Mouse (Mus musculus): ENCODE data around the gene Eef1akmt2.

The Eef1akmt2 gene

DNA sequence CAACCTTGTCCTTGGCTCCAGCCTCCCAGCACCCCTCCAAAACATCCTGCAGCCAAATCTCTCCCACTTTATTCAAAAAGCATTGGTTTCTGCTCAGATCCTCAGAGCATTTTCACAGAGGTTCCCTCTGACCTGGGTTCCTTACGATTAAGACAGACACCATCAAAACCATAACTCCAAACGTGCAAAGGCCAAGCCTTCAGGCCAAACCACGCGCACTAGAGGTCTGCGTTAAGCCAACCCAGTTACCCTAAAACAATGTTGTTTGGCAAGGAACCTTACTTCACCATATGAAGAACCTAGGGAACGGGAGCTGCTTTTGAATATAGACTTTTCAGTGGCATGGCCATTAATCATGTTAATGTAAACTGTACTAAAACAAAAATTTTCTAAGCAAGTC lies 42.8 kb downstream of the Eef1akmt2 start:
- DNase-seq = peak; percentile 88

DNA sequence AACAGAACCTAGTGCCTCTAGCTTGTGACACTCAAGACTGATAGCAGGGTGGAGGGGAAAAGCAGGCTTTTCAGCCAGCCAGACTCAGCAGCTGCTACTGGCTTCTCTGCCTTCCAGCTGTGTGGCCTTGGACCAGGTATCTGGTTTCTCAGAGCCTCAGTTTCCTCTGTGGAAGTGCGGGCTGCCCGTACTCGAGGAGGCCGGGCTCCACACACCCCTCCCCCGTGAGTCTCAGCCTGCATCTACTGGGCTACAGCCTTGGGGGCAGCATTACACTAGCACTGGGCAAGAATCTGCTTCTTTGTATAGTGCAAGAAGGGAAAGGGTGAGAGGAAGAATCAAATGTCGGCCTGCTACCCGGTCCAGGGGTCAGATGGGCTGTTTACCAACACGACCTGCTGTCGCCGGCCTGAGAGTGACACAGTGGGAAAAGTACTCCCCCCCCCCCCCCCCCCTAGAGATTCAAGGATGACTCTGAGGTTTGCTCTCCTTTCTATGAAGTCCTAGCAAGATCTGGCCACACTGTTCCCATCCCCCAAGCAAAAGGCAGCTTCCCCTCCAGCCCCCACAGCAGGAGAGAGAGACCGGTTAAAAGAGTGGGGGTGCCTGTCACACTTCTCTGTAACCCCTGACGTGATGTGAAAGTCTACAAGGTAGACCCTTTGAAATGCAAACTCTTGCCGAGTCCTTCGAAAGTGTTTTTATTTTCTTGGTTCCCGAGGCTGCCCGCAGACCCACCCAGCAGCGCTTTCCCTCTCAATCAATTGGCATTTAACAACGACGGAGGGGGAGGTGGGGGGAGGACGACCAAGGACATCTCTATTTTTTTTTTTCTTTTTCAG lies 43.4 kb downstream of the Eef1akmt2 start:
- peak; percentile 94 for DNase-seq

DNA sequence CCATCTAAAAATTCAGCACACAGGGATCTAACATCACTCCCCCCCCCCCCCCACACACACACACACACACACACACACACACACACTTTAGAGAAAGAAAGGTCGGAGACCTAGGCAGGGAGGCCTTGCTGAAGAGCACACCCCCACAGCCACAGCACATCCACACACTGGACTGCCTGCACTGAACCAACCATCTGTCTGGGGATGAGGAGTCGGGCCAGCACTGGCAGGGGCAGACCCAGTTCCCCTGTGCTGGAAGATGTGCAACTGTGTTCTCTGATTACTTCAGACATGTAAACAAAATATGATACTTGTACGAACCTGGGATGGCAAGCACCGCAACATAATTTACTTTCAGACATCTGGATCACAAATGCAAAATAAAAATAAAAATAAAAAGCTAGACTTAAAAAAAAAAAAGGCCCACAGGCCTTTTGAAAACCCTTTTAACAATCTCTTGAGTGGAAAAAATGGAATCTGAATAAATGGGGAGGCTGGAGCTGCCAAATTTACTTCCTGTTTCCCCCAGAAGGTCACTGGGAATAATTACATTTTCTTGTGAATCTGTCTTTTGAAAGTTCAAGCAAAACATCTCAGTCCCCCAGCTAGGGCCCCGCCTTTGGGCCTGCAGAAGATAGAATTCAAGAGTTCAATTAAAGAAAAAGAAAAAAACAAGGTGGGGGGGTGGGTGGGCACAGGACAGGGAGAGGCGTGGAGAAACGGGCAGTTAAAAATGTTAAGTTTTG lies 44.2 kb downstream of the Eef1akmt2 start:
- peak; percentile 91 for DNase-seq

DNA sequence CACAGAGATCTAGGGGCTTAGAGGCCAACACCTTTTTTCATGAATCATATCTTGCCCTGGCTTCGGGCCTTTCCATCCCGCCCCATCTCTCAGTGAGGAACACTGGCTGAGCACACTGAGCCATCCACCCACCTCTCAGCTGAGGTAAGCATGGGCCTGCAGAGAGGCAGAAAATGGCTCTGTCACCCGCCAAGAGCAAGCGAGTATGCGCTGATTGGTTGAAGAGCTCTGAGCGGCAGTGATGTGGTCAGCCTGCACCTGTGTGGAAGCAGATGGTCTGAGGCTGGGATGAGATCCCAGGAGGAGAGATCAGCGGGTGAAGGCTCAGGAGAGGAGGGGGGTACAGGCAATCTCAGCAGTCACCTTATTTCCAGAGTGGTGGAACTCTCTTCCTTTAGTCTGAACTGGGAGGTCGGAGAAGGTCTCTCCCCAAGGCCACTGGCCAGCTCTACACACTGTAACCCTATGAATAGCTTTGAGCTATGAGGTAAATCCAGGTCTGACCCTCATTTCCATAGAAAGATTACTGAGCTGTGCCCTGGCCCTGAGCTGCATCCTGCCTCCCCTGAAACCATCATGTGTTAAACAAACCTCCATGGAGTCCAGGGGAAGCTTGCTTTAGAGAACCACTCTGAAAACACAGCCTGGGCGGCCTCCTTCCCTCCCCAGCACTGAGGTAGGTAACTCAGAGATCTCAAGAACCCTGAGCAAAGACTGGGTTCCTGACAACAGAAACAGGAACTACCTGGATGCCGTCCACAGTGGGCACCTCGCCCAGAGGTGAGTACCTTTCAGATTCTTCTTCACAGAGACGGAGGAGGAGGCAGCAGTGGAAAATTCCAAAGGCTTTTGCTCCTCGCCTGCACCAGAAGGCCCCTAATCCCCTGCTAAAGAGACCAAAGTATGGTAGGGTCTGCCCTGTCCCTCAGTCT lies 45.3 kb downstream of the Eef1akmt2 start:
- DNase-seq = peak; percentile 95

DNA sequence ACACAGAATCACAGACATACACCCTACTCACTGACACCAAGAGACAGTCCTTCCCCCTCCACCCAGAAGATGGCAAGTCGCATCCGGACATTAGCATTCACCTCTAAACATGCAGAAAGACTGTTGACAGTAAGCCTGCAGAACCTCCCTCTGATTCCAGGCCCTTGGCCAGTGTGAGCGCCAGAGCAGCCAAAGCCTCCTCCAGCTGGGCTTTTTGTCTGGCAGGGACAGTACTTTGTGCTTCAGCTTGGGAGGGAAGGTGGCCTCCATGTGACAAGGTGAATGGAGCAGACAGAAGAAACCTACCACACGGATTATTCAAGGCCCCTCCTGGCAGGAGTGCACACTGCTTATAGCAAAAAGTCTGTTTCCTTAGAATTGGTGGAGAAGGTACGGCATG lies 46.2 kb downstream of the Eef1akmt2 start:
- DNase-seq = peak; percentile 98

DNA sequence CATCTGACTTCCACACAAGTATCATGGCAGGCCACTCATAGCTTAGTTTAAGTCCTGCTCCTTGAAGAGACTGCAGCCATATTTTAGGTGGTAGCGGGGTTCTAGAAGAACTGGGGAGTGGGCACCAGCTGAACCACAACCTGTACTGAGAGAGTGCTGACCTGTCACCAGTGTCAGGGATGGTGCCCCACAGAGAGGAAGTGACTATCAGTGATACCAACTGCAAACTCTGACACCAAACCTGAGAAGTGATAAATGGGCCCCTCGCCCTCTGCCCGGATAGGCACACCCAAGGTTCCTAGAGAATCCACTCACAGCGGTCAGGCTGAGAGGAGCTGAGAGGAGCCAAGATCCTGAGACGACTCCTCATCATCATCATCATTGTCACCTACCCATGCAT lies 47.5 kb downstream of the Eef1akmt2 start:
- peak; percentile 88 for DNase-seq

DNA sequence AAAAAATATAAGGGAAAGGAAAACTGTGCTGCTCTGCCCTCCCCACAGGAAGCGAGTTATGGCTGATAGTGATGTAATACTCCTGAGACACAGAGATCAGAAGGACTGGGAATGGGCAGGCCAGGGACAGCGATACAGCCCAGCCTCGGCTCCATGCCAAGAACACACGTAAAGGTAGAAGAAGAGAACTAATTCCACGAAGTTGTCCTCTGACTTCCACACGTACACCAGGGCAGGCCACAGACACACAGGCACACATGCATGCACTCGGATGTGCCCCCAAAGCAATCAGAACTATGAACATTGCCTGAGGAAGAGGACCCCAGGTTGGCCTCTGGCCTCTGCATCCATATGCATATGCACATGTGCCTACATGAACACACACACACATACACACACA lies 48.0 kb downstream of the Eef1akmt2 start:
- DNase-seq = peak; percentile 93

DNA sequence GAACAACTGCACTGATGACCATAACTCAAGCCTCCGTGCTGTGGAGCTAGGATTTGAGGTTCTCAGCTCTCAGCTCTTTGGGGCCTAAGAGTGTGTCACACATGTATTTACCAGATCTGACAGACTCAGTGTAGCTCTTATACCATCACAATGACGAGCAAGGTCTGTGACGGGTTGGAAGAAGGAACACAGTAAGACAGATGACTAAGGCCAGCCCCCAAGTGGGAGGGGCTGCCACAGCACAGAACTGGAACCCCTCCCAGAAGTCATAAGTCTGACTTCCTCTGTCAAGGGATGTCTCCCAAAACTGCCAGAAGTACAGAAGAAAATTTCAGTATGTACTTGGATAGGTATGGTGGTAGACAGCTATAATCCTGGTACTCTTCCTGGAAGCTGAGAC lies 48.5 kb downstream of the Eef1akmt2 start:
- peak; percentile 98 for DNase-seq

DNA sequence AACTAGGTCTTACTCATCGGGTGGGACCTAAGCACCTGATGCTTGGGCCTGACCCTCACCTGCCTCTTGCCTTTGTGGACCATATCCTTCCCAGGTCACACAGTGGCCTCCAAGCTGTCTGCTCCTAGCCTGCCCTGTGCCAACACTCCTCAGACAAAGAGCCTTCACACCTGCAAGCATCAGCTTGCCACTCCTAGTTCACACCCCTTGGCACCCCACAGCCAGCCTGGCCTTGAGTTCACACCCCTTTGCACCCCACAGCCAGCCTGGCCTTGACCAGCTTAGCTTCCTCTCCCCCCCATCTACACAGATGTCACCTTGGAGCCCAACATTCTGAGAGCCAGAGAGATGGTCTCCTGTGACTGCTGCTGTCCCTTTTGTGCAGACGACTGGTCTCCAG lies 49.1 kb downstream of the Eef1akmt2 start:
- DNase-seq = peak; percentile 91

DNA sequence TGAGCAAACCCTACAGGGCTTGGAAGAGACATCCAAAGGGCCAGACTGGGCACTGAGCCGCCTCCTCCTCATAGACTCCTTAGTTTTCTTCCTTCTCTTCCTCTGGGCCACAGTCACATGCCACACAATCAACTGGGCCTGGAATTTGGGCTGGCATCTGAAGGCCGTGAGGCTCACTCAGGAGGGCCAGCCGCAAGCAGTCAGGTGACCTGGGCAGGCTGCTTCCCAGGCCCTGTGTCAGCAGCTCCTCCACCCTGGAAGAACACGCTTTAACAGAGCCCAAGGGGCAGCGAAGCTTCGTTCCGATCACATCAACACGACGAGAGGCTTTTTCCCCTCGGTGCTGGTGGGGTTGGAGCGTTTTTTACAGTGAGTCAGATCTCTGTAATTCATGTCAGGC lies 49.8 kb downstream of the Eef1akmt2 start:
- DNase-seq = peak; percentile 94

DNA sequence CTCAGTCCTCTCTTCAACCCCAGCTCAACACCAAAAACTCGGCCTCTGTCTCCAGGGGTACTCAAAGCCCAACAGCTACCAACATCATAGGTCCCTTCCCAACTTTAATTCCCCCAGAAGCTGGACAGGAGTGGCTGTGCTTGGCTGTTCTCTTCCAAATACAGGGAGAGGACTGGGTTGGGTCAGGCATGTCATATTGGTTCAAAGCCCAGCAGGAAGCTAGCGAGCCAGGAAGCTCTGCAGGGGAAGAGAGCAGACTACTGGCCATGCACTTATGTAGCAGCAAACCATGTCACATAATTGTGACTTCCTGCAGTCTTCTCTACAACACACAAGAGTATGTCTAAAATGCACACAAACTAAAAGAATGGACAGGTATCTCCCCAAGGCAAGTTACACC lies 50.4 kb downstream of the Eef1akmt2 start:
- peak; percentile 96 for DNase-seq

DNA sequence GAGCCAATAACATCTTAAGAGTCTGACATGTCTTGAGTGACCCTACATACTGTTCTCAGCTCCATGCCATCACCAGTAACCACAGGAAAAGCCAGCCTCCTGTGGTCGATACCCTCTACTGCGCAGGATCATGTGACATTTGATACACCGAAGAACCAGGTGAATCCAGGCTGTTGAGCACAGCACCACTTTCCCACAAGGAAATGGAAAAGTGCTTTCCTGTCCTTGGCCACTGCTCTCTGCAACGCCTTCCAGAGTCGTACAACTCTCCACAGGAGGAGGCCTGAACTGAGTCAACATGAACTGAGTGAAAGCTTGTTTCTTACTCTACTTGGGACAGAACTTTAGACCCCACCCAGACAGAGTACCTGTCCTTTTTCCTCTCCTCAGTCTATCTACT lies 51.0 kb downstream of the Eef1akmt2 start:
- peak; percentile 85 for DNase-seq

DNA sequence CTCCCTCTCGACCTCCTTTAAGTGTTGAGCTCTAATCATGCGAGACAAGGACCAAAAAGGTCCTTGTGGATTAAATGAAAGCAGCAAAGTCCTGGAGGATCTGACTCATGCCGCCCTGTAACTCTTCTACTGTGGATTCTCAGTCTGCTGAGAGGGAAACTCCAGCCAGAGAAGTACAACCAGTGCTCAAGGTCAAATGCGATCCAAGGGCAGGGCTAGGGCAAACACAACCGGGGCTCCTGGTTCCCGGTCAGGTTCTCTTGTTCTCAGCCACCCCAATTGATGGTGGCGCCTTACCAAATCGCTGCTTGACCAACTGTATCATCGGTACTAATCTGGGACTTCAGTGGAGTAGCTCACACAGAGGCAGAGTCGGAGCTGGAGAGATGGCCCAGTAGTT lies 51.6 kb downstream of the Eef1akmt2 start:
- DNase-seq = peak; percentile 90

DNA sequence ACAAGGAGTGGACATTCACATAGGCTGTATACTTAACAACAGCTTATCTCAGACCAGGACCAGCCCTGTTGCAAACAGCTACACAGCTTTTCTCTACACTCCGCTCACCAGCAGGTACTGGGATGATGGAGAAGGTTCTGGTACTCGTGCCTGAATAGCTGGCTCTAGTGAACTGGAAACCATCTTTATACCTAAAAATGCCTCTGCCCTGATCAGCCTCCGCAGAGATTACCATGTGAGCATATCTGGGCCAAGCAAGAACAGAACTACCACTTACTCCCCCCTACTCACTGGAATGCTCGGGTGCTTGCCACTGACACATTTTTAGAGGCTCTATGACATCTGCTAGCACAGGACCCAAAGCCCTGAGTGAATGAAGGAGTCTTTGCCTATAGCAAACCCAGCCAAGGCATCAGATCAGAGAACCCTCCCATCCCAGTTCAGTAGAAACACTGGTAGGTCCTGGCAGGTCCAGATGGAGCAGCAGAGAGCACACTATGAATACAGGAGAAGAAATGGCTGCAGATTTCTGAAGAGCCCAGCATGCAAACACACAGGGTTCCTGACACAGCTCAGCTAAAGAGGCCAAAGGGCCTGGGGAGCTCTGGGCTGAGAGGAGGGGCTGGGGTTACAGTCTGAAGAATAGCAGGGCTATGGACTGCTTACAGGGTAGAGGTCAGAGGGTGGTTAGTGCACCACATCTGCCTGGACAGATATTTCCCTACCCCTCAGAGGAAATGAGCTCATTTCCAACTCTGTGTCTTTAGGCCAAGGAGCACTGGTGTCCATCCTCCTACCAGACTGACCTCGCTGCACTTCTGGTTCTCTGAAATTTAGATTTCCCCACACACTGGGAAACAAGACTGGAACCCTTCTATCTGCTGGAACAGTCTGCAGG lies 53.1 kb downstream of the Eef1akmt2 start:
- DNase-seq = peak; percentile 97

DNA sequence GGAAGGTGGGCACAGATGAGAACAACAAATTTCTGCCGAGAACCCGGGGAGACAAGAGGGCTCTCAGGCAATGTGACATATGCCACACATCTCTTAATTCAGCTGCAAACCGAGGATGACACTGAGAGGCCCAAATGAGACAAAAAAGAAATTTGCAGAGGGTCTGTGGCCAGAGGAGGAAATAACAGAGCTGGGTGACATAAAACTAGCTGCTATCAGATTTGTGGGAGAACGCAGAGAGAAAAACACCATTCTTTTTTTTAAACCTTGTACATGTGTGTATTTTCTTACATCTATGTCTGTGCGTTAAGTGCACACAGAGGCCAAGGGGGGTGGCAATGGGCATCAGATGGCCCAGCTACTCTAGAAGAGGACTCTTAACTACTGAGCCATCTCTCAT lies 57.3 kb downstream of the Eef1akmt2 start:
- no peak for DNase-seq

DNA sequence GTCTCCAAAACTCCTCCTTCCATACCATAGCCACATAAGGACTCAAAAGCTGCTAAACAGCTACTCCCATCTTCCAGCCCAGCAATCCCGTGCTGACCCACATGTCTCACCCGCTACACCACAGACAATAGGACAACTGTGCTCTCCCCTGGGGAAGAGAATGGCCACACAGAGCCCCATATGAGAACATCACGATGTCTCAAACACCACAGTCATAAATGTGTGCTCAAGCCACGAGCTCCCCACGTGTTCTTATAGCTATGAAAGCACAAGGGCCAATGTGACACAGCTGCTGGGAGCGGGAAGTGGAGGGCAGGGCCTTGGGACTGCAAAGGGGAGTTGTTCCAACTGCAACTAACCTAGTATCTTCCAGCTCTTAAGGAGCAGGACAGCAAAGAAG lies 59.0 kb downstream of the Eef1akmt2 start:
- peak; percentile 98 for DNase-seq

DNA sequence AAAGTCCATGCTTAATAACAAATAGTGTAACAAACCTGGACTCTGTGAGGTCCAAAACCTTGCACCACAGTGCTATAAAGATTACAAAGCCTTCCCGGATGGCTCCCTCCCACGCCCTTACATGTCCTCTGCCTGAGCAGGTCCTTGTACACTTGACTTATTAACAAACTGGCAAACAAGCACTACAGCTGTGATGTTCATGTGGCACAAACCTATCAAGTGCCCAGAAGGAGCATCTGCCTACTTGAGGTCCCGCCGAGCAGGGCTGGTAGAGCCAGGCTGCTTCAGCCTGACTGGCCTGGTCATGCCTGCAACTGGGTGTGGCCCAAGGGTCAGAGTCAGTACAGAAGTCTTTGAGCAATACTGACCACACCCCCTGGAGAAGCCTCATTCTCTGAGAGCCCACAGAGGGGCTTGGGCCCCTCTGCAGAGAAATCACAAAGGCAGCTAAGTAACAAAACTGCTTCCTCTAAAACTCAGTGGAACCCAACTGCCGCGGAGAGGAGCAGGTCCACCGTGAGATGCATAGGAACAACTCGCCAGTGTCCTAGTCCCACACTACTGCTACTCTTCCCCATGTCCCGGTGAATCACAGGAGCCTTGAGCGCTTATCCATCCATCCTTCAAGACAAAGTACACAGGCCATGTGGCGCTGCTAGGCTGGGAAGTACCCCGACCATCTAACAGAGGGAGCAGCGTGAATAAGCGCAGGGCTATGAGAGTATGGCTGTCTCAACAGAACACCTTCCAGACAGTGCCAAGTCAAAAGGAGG lies 61.8 kb downstream of the Eef1akmt2 start:
- peak; percentile 92 for DNase-seq

DNA sequence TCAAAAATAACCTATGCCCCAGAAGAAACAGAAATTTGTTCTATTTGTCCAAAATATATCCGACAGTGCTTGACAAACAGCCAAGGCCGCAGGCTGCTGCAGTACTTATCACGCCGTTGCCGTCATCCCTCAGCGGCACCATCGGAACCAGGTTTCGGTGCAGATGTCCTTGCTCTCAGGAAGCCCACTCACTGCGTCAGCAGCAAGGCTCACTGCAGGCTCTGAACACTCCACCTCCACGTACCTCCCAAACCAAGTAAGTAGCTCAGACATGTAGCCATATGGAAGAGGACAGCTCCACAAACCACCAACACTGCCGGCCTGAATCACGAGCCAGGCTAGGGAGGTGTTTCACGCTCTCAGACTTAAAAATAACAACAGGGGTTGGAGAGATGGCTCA lies 63.6 kb downstream of the Eef1akmt2 start:
- peak; percentile 94 for DNase-seq

DNA sequence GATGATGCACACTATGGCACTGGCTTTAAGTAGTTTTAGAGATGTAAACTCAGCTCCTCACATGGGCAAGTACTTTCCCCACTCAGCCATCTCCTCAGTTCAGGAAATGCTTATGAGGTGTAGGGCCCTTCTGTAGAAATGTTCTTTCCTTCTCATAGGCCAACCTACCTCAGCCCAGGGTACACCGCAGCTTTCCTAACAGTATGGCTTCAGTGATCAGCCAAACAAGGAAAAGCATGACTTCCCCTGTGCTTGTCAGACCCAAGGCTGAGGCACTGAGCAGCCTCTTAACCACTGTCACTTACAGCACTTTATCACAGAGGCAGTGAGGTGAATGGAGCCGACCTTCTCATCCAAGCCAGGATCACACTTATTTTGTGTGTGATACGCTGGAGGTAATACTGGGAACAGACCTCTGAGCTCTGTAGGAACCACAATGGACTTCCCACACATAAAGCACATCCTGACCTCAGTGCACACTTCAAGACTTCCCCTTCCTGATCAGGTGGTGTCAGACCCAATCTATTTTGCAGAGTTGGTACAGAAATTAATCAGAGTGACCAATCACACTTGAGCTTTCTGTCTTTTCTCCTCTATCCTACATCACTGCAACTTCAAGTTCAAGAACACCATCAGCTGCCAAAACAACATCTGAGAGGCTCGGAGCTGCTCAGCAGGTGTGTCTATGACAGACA lies 64.8 kb downstream of the Eef1akmt2 start:
- DNase-seq = peak; percentile 95

DNA sequence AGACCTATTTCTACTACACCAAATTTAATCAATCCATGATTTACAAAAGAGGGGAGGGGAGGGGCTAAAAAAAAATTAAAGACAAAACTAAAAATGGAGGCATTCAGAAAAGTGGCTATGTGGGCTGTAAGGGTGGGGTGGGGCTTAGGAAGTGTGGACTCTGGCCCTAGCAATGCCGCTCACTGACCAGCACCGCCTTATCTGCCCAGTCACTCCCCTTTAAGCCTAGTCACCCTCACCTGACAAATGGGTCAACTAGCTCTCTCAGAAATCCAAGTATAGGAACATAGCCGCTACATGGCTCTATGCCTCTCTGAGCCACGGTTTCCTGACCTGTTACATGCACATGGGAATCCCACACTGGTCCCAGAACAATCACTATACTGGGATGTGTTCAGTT lies 65.5 kb downstream of the Eef1akmt2 start:
- no peak for DNase-seq

DNA sequence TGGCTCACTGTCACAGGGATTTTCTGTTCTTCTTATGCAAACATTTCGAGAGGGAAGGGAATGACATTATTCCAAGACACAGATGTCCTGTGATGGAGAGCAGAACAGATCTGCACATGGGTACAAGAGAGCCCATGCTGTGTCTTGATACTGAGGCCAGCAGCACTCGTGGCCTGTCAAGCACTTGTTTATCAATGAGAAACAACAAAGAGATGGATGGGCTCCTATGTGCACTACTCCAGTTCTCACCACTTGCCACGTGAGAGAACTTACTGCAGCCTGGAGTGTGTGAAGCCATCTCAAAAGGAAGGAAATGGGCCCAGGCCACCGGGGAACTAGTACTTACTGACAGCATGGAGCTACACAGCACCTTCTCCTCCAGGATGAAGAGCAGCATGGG lies 66.0 kb downstream of the Eef1akmt2 start:
- DNase-seq = peak; percentile 95

Data from heart, adult 11 months (tissue).